In genomic region chr14:103537355-103538056, GRCm38 (mm10) we compare ENCODE assay signal across 10 mouse cellular contexts. TPM values are rescaled to one million over a fixed set of nuclear protein-coding genes. Genes with fewer than 3 reads are reported as not detected.
DNase-seq lines count a peak whose midpoint lies in the region; ATAC-seq and TF ChIP-seq lines count a peak whose summit lies in the region.
"Had no signal": no experiment of that assay in that cellular context is flagged by ENCODE, and none has a peak within 500 bp of the region (broad histone marks: within the 10 kb centered on the region; RNA-seq: fewer than 3 reads in every experiment).

No protein-coding gene starts in this region.

- H3K9ac ChIP-seq in kidney, embryonic 14.5 days (ENCODE audit: low read depth, low read length): no peak overlapping the region
- H3K9ac ChIP-seq: embryonic facial prominence, embryonic 15.5 days; liver, embryonic 15.5 days had no signal

- H3K4me1 ChIP-seq in kidney, embryonic 14.5 days (ENCODE audit: control insufficient read depth, insufficient read depth, low read length): no peaks in the 10 kb centered on the region
- no peaks in the 10 kb centered on the region for H3K4me1 ChIP-seq in G1E (ENCODE audit: insufficient read depth, low read depth, low read length)
- H3K4me1 ChIP-seq: embryonic facial prominence, embryonic 15.5 days; liver, embryonic 15.5 days had no signal

- ATAC-seq in kidney, embryonic 14.5 days (ENCODE audit: low FRiP score, low TSS enrichment): no peak
- ATAC-seq in G1E (ENCODE audit: extremely low read depth, insufficient number of reproducible peaks, low FRiP score, poor library complexity, severe bottlenecking): no peak
- ATAC-seq in frontal cortex, adult (ENCODE audit: low TSS enrichment): peak; percentile 57

- H3K27me3 ChIP-seq in kidney, embryonic 14.5 days (ENCODE audit: control insufficient read depth, insufficient read depth, low read length): no peaks in the 10 kb centered on the region
- H3K27me3 ChIP-seq in G1E (ENCODE audit: insufficient read depth, low read length): no peaks in the 10 kb centered on the region
- H3K27me3 ChIP-seq: embryonic facial prominence, embryonic 15.5 days; liver, embryonic 15.5 days had no signal

- no peaks in the 10 kb centered on the region for H3K9me3 ChIP-seq in kidney, embryonic 14.5 days (ENCODE audit: control insufficient read depth, low read length)
- no peaks in the 10 kb centered on the region for H3K9me3 ChIP-seq in G1E (replicated peaks)
- H3K9me3 ChIP-seq: embryonic facial prominence, embryonic 15.5 days; liver, embryonic 15.5 days had no signal

- peak; percentile 35 for DNase-seq in kidney, adult 9 months
- DNase-seq in G1E (ENCODE audit: low spot score): peak; percentile 4
- peak; percentile 34 for DNase-seq in c-Kit-positive CD71-positive TER-119-negative erythroid progenitor cells, embryonic 14.5 days (ENCODE audit: low read depth)
- DNase-seq in left cerebral cortex, postnatal 14 days (ENCODE audit: low spot score in 2 of 2): peak; percentile 66 to 79
- peak; percentile 52 for DNase-seq in neural tube, embryonic 10.5 days (ENCODE audit: extremely low spot score, low spot score)
- no peak for DNase-seq in Muller cell, postnatal 12 days (ENCODE audit: inconsistent ontology term)

- no peak overlapping the region for H3K27ac ChIP-seq in kidney, embryonic 14.5 days (ENCODE audit: low read depth, low read length)
- H3K27ac ChIP-seq: embryonic facial prominence, embryonic 15.5 days; liver, embryonic 15.5 days had no signal

- H3K4me2 ChIP-seq in kidney, embryonic 14.5 days (replicated peaks; ENCODE audit: low read depth, low read length): no peak overlapping the region
- H3K4me2 ChIP-seq: embryonic facial prominence, embryonic 15.5 days; liver, embryonic 15.5 days had no signal

- H3K4me3 ChIP-seq in kidney, embryonic 14.5 days (ENCODE audit: low read length): no peak overlapping the region
- no peak overlapping the region for H3K4me3 ChIP-seq in G1E (ENCODE audit: low read depth, low read length)
- H3K4me3 ChIP-seq: embryonic facial prominence, embryonic 15.5 days; liver, embryonic 15.5 days had no signal

- intact Hi-C loops in left cerebral cortex, postnatal 14 days (cut with DNase I): loop anchor here (2.0 to 5.0 kb wide), 3 partner anchors 60 to 523 kb away; no protein-coding TSS in a partner anchor

- no peaks in the 10 kb centered on the region for H3K36me3 ChIP-seq in kidney, embryonic 14.5 days (ENCODE audit: control insufficient read depth, insufficient read depth, low read length)
- H3K36me3 ChIP-seq in G1E (replicated peaks): no peaks in the 10 kb centered on the region
- H3K36me3 ChIP-seq: embryonic facial prominence, embryonic 15.5 days; liver, embryonic 15.5 days had no signal

- 16% methylated on average over 13 of the region's 13 CpGs for WGBS in kidney, embryonic 14.5 days

- peak; percentile 30; the same call in 1 of the 2 replicates for TF ChIP-seq CTCF in G1E (IDR thresholded peaks at IDR 0.05; ENCODE audit: low read depth, low read length)

RNA-seq across cellular contexts. Expression of gene Scel, which starts 24.4 kb away (rescaled TPM):
- polyA plus RNA-seq in kidney, embryonic 14.5 days (2014; fragmentation: Nextera tagmentation; extraction: Ambion mirVana): 1.2 and 2.0 TPM in 2 replicates
- total RNA-seq in G1E (2014; fragmentation: Nextera tagmentation) (not detected in 2 replicates), G1E (2017) (not detected in 2 replicates)
- polyA plus RNA-seq in G1E (2012): not detected in 2 replicates
- total RNA-seq in left cerebral cortex, postnatal 14 days (2021): 1 to 10 TPM; 1.6 to 2.7 TPM
